Mouse (Mus musculus) urinary bladder, postnatal 14 days (tissue): Measurements from ENCODE around the gene Tst.

Source experiments
- DNase-seq: peaks from one replicate; pipeline ENCODE4 v3.0.0; 2021; ENCODE audit warnings: low spot score

The Tst gene

DNA sequence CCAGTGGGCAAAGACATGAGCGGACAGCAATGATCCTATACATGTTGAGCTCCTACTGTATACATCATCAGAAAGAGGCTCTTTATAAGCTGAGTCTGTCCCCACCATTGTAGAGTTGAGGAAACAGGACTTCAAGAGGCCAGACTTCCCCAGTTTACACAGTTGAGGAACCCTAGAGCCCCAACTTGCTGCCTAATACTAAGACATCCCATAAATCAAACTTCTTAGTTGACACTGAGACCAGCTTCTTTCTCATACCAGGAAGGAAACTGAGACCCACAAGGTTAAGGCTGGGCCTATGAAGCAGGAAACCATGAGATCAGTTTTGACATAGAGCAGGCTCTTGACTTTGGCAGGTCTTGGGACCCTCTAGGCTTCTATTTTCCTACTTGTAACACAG, 20.1 kb downstream of the Tst start:
- no peak for DNase-seq

DNA sequence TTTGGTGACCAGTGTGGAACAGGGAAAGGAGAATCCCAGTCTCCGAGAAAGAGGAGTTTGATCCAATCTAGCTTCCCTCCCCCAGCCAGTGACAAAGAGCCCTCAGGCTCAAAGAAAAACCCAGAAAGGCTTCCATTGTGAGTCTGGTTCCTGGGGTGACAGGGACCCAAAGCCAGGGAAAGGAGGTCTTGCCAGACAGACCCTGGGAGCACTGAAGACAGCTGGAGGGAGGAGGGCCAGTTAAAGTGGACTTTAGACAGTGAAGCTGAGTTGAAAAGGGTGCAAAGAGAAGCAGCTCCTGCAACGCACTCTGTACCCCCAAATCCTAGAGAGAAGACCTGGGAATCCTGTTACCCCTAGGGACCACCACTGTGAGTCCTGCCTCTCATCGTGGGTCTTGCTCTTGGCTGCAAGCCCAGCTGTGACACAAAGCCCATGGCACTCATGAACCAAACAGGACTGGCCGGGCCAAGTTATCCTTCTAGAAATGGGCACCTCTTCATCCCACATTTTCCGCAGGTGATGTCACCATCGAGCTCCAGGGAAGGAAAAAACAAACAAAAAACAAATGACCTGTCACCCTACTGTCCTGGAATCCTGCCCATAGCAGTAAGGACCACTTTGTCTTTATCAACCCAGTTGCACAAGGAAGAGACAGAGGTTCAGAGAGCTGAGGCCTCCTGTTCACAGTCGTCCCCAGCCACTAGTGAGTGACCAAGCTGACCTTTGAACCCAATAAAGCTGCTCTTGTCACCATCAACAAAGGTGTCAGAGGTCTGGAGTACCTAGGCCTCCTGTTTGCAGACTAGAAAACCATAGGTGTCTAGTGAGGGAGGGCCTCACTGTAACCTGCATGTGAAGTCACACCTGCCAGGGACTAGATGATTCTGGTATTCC, 21.2 kb downstream of the Tst start:
- no peak for DNase-seq

- no peak for DNase-seq
These were observed 22.1 kb downstream of the Tst start for GRCm38 (mm10) chr15:78383450-78384219.

DNA sequence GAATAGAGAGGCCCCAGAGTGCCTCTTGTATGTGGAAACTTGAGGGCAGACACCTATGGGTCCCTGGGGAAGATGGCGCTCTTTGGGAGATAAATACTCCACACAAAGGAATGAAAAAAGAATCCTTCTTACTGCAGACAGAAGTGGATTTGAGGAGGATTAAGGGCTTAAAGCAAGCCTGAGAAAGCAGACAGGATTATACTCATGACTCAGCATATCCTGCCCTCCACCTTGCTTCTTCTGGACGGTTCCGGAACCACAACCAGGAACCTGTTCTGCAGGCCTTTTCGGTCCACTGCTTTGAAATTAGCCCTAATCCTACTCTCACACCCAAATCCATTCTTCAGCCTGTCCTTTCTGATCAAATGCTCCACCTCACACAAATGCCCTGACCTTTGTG, 23.6 kb downstream of the Tst start:
- peak; percentile 17 for DNase-seq

- no peak for DNase-seq
These were observed 25.0 kb downstream of the Tst start for GRCm38 (mm10) chr15:78380741-78381140.

DNA sequence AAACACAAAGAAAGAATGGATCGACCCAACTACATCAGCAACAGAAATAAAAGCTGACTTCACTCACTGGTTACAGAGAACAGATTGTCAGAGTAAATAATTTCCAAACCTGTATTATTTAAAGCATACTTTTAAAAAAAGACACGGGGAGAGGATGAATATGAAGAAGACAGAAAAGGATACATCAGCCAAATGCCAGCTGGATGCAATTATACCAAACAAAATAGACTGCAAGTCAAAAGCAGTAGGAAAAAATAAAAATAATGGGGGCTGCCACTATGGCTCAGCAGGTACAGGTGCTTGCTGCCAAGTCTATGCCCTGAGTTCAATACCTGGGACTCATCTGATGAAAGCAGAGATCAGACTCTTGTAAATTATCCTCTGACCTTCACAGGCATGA, 25.5 kb downstream of the Tst start:
- DNase-seq, result no peak

- DNase-seq, result no peak
These were observed 27.2 kb downstream of the Tst start for GRCm38 (mm10) chr15:78378556-78378955.

- DNase-seq, result no peak
These were observed 27.8 kb downstream of the Tst start for GRCm38 (mm10) chr15:78377859-78378258.

- peak; percentile 41 for DNase-seq
These were observed 31.5 kb downstream of the Tst start for GRCm38 (mm10) chr15:78374204-78374603.

DNA sequence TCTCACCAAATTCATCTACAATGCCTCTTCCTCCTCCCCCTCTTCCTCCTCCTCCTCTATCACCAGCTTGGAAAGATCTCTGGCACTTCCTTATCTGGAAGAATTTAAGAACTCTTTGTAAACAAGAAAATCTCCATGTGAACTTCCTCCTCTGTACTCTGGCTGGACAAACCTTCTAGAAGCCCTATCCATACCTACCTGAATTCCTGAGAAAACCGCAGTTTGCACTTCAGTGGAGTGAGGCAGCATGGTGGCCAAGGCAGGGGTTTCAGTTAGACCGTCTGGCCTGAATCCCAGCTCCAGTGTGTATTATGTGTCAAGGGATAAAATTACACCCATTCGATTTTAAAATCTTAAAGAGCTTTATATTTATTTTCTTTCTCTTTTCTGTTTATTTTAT, 32.9 kb downstream of the Tst start:
- DNase-seq, result peak; percentile 26

GRCm38 (mm10) chr15:78369641-78370040, 36.1 kb downstream of the Tst start:
- no peak for DNase-seq

GRCm38 (mm10) chr15:78368926-78369346, 36.8 kb downstream of the Tst start:
- peak; percentile 36 for DNase-seq

DNA sequence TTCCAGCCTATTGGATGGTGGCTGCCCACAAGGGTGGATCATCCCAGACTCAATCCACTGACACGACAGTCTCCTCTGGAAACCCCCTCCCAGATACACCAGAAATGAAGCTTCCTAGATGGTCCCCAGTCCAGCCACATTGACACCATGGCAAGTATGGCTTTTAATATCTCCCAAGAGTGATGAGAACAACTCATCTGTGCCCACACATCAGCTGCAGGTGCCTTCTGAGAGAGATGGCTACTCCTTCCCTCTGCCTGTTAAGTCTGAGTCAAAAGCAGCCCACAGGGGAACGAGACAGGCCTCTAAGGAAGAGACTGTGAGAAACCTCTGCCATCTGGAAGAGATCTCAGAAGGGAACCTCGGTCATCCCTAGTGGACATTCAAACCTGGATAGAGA, 37.9 kb downstream of the Tst start:
- no peak for DNase-seq

DNA sequence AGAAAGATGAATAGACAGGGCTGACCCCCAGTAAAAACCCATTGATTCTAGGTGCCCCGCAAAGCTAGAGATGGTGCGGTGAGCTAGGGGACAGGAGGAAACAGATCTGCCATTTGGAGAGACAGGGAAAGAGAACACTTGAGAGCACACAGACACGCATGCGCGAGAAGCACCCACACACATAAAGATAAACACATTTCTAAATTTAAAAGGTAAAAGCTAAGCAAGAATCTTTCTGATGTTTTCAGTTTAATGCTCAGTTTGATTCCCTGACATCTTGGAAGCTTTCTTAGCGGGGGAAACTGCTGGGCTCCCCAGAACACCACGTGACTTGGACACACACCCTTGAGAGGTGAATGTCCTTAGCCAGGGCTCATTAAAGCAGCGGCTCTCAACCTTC, 38.8 kb downstream of the Tst start:
- no peak for DNase-seq

GRCm38 (mm10) chr15:78365916-78366315, 39.8 kb downstream of the Tst start:
- DNase-seq, result no peak

- DNase-seq, result no peak
These were observed 50.2 kb downstream of the Tst start for GRCm38 (mm10) chr15:78355548-78355947.

DNA sequence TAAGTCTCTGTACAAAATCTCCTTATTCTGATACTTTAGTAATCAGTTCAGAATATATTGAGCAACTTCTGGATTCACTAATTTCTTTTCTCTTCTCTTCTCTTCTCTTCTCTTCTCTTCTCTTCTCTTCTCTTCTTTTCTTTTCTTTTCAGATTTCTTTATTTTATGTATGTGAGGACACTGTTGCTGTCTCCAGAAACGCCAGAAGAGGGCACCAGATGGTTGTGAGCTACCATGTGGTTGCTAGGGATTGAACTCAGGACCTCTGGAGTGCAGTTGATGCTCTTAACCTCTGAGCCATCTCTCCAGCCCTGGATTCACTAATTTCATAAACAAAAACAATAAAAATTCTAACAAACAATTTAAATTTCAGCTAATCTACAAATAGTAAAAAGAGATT, 50.7 kb downstream of the Tst start:
- DNase-seq, result peak; percentile 61

DNA sequence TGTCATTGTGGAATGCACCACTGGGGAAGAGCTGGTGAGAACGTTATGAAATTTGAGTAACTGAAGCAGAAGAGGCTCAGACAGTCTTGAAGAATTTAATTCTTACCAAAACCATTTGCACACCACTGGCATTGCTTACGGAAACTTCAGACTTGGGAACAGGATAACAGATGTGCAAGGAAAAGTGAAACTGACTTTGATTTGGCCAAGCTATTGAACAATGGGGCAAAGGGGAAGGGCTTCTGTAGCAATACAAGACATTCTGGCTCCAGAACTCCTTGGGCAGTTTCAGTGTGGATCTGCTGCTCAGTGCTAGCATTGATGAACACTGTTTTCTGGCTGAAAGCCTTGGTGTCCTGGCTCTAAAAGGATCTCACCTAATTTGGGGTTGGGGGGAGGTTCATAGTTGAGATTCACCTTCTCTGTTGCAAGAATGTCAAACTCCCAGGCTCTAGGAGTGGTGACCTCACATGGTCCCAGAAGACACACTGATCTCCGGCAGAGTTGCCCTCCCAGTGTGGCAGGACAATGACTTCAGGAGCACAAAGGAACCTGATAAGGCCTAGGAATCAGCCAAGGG, 54.0 kb downstream of the Tst start:
- DNase-seq, result no peak
